Mouse (Mus musculus): Measurements from ENCODE around the gene Gm9747. TPM values are rescaled to one million over a fixed set of nuclear protein-coding genes. Genes with fewer than 3 reads are reported as not detected.

The Gm9747 gene
- polyA plus RNA-seq, 1 experiment, result not detected

- TF ChIP-seq POLR2A (IDR thresholded peaks at IDR 0.05; ENCODE audit: control insufficient read depth, low read depth, low read length) (no peak), CTCF (IDR thresholded peaks at IDR 0.05; ENCODE audit: control insufficient read depth, insufficient read depth, insufficient replicate concordance, low read depth, low read length) (no peak)
- Histone ChIP-seq H3K4me3 (ENCODE audit: control insufficient read depth, low read depth, low read length) (no peak overlapping the region), H3K27me3 (ENCODE audit: control insufficient read depth, insufficient read depth, low read length) (no peaks in the 10 kb centered on the region), H3K36me3 (ENCODE audit: control insufficient read depth, insufficient read depth, low read length) (no peaks in the 10 kb centered on the region), H3K4me1 (ENCODE audit: control insufficient read depth, insufficient read depth, low read length) (no peaks in the 10 kb centered on the region), H3K27ac (ENCODE audit: control insufficient read depth, insufficient read depth, low read depth, low read length) (no peak overlapping the region)
Measured at GRCm38 (mm10) chr1:82207511-82207910, 25.4 kb upstream of the Gm9747 start.

GRCm38 (mm10) chr1:82220673-82221396 is 12.1 kb upstream of the Gm9747 start:
- Histone ChIP-seq H3K4me3 (ENCODE audit: control insufficient read depth, low read depth, low read length) (no peak overlapping the region), H3K27me3 (ENCODE audit: control insufficient read depth, insufficient read depth, low read length) (no peaks in the 10 kb centered on the region), H3K36me3 (ENCODE audit: control insufficient read depth, insufficient read depth, low read length) (no peaks in the 10 kb centered on the region), H3K4me1 (ENCODE audit: control insufficient read depth, insufficient read depth, low read length) (peaks cover 3% of the 10 kb centered on the region), H3K27ac (ENCODE audit: control insufficient read depth, insufficient read depth, low read depth, low read length) (no peak overlapping the region; the same call in 1 of the 2 replicates)
- TF ChIP-seq CTCF (IDR thresholded peaks at IDR 0.05; ENCODE audit: control insufficient read depth, insufficient read depth, insufficient replicate concordance, low read depth, low read length) (no peak), POLR2A (IDR thresholded peaks at IDR 0.05; ENCODE audit: control insufficient read depth, low read depth, low read length) (no peak)

- H3K4me1 ChIP-seq (ENCODE audit: control insufficient read depth, insufficient read depth, low read length), result peaks cover 3% of the 10 kb centered on the region
- no peaks in the 10 kb centered on the region for H3K36me3 ChIP-seq (ENCODE audit: control insufficient read depth, insufficient read depth, low read length)
- no peak for TF ChIP-seq POLR2A (IDR thresholded peaks at IDR 0.05; ENCODE audit: control insufficient read depth, low read depth, low read length)
- no peak for TF ChIP-seq CTCF (IDR thresholded peaks at IDR 0.05; ENCODE audit: control insufficient read depth, insufficient read depth, insufficient replicate concordance, low read depth, low read length)
- no peak overlapping the region for H3K27ac ChIP-seq (ENCODE audit: control insufficient read depth, insufficient read depth, low read depth, low read length)
- no peak overlapping the region for H3K4me3 ChIP-seq (ENCODE audit: control insufficient read depth, low read depth, low read length)
- H3K27me3 ChIP-seq (ENCODE audit: control insufficient read depth, insufficient read depth, low read length), result no peaks in the 10 kb centered on the region
Measured at GRCm38 (mm10) chr1:82221462-82221861, 11.4 kb upstream of the Gm9747 start.

GRCm38 (mm10) chr1:82223042-82223795 is 9.7 kb upstream of the Gm9747 start:
- Histone ChIP-seq H3K27ac (ENCODE audit: control insufficient read depth, insufficient read depth, low read depth, low read length) (no peak overlapping the region), H3K36me3 (ENCODE audit: control insufficient read depth, insufficient read depth, low read length) (no peaks in the 10 kb centered on the region), H3K27me3 (ENCODE audit: control insufficient read depth, insufficient read depth, low read length) (no peaks in the 10 kb centered on the region), H3K4me1 (ENCODE audit: control insufficient read depth, insufficient read depth, low read length) (peaks cover 3% of the 10 kb centered on the region), H3K4me3 (ENCODE audit: control insufficient read depth, low read depth, low read length) (no peak overlapping the region)
- TF ChIP-seq POLR2A (IDR thresholded peaks at IDR 0.05; ENCODE audit: control insufficient read depth, low read depth, low read length) (no peak), CTCF (IDR thresholded peaks at IDR 0.05; ENCODE audit: control insufficient read depth, insufficient read depth, insufficient replicate concordance, low read depth, low read length) (no peak)

- no peaks in the 10 kb centered on the region for H3K27me3 ChIP-seq (ENCODE audit: control insufficient read depth, insufficient read depth, low read length)
- H3K27ac ChIP-seq (ENCODE audit: control insufficient read depth, insufficient read depth, low read depth, low read length), result no peak overlapping the region
- TF ChIP-seq POLR2A (IDR thresholded peaks at IDR 0.05; ENCODE audit: control insufficient read depth, low read depth, low read length), result no peak
- TF ChIP-seq CTCF (IDR thresholded peaks at IDR 0.05; ENCODE audit: control insufficient read depth, insufficient read depth, insufficient replicate concordance, low read depth, low read length), result no peak
- no peaks in the 10 kb centered on the region for H3K36me3 ChIP-seq (ENCODE audit: control insufficient read depth, insufficient read depth, low read length)
- no peak overlapping the region for H3K4me3 ChIP-seq (ENCODE audit: control insufficient read depth, low read depth, low read length)
- no peaks in the 10 kb centered on the region for H3K4me1 ChIP-seq (ENCODE audit: control insufficient read depth, insufficient read depth, low read length)
Measured at GRCm38 (mm10) chr1:82228841-82229240, 4.1 kb upstream of the Gm9747 start.

- Histone ChIP-seq H3K27me3 (ENCODE audit: control insufficient read depth, insufficient read depth, low read length) (no peaks in the 10 kb centered on the region), H3K27ac (ENCODE audit: control insufficient read depth, insufficient read depth, low read depth, low read length) (no peak overlapping the region), H3K4me1 (ENCODE audit: control insufficient read depth, insufficient read depth, low read length) (no peaks in the 10 kb centered on the region), H3K4me3 (ENCODE audit: control insufficient read depth, low read depth, low read length) (no peak overlapping the region), H3K36me3 (ENCODE audit: control insufficient read depth, insufficient read depth, low read length) (no peaks in the 10 kb centered on the region)
- TF ChIP-seq POLR2A (IDR thresholded peaks at IDR 0.05; ENCODE audit: control insufficient read depth, low read depth, low read length) (no peak), CTCF (IDR thresholded peaks at IDR 0.05; ENCODE audit: control insufficient read depth, insufficient read depth, insufficient replicate concordance, low read depth, low read length) (no peak)
Measured at GRCm38 (mm10) chr1:82234616-82235015, 1.7 kb downstream of the Gm9747 start.

- Histone ChIP-seq H3K4me1 (ENCODE audit: control insufficient read depth, insufficient read depth, low read length) (no peaks in the 10 kb centered on the region), H3K36me3 (ENCODE audit: control insufficient read depth, insufficient read depth, low read length) (no peaks in the 10 kb centered on the region), H3K4me3 (ENCODE audit: control insufficient read depth, low read depth, low read length) (no peak overlapping the region), H3K27ac (ENCODE audit: control insufficient read depth, insufficient read depth, low read depth, low read length) (no peak overlapping the region), H3K27me3 (ENCODE audit: control insufficient read depth, insufficient read depth, low read length) (no peaks in the 10 kb centered on the region)
- no peak for TF ChIP-seq POLR2A (IDR thresholded peaks at IDR 0.05; ENCODE audit: control insufficient read depth, low read depth, low read length)
- TF ChIP-seq CTCF (IDR thresholded peaks at IDR 0.05; ENCODE audit: control insufficient read depth, insufficient read depth, insufficient replicate concordance, low read depth, low read length), result no peak
Measured at GRCm38 (mm10) chr1:82235455-82236104, 2.7 kb downstream of the Gm9747 start.

Measured in testis, adult 2 months (tissue).